In genomic region chr12:99756914-99757687, GRCm38 (mm10) we compare ENCODE assay signal across 8 mouse cellular contexts.
DNase-seq lines count a peak whose midpoint lies in the region; ATAC-seq and TF ChIP-seq lines count a peak whose summit lies in the region.
"Had no signal": no experiment of that assay in that cellular context is flagged by ENCODE, and none has a peak within 500 bp of the region (broad histone marks: within the 10 kb centered on the region; RNA-seq: fewer than 3 reads in every experiment).

No protein-coding gene starts in this region.

- DNase-seq in lung, postnatal 25 days (ENCODE audit: low spot score): no peak
- peak; percentile 28 for DNase-seq in forebrain, postnatal 0 days
- DNase-seq in adrenal gland, postnatal 4 days (ENCODE audit: low spot score in 2 of 2): no peak
- no peak for DNase-seq in adrenal gland, postnatal 14 days
- DNase-seq: right cerebral cortex, postnatal 25 days had no signal

- peaks cover 5% of the 10 kb centered on the region; the same call in 1 of the 2 replicates for H3K4me1 ChIP-seq in lung, embryonic 16.5 days (replicated peaks; ENCODE audit: control insufficient read depth, insufficient read depth, low read length)
- H3K4me1 ChIP-seq in forebrain, postnatal 0 days (ENCODE audit: insufficient read depth): peaks cover 8% of the 10 kb centered on the region; the same call in 1 of the 2 replicates
- H3K4me1 ChIP-seq in limb, embryonic 15.5 days: peaks cover 20% of the 10 kb centered on the region
- no peaks in the 10 kb centered on the region for H3K4me1 ChIP-seq in stomach, embryonic 16.5 days (ENCODE audit: control insufficient read depth, insufficient read depth, low read length)

- H3K4me2 ChIP-seq in lung, embryonic 16.5 days (ENCODE audit: low read depth, low read length): peak overlapping the region; percentile 26
- H3K4me2 ChIP-seq in forebrain, postnatal 0 days (ENCODE audit: low read depth): peak overlapping the region; percentile 45
- peak overlapping the region; percentile 24; the same call in 1 of the 2 replicates for H3K4me2 ChIP-seq in limb, embryonic 15.5 days
- H3K4me2 ChIP-seq in stomach, embryonic 16.5 days (ENCODE audit: low read depth, low read length): peak overlapping the region; percentile 49

- no peak overlapping the region for H3K27ac ChIP-seq in lung, embryonic 16.5 days (ENCODE audit: low read length)
- H3K27ac ChIP-seq in forebrain, postnatal 0 days (ENCODE audit: low read depth, low read length): no peak overlapping the region
- 0 out of 2 replicates have a peak overlapping the region, but pooled peaks have one; percentile 27 for H3K27ac ChIP-seq in limb, embryonic 15.5 days
- H3K27ac ChIP-seq in stomach, embryonic 16.5 days (ENCODE audit: low read length): peak overlapping the region; percentile 30; the same call in 1 of the 2 replicates

- TF ChIP-seq CTCF in forebrain, postnatal 0 days (IDR thresholded peaks at IDR 0.05; ENCODE audit: low read depth): no peak

- no peak overlapping the region for H3K4me3 ChIP-seq in lung, embryonic 16.5 days (ENCODE audit: low read length)
- H3K4me3 ChIP-seq in forebrain, postnatal 0 days (ENCODE audit: low read depth, low read length): peak overlapping the region; percentile 13; the same call in 1 of the 2 replicates
- no peak overlapping the region for H3K4me3 ChIP-seq in limb, embryonic 15.5 days
- H3K4me3 ChIP-seq in stomach, embryonic 16.5 days (replicated peaks; ENCODE audit: low read length): peak overlapping the region; percentile 1; the same call in 1 of the 2 replicates

- WGBS in lung, embryonic 16.5 days: 47% methylated on average over 18 of the region's 18 CpGs
- 8% methylated on average over 18 of the region's 18 CpGs for WGBS in forebrain, postnatal 0 days
- WGBS in limb, embryonic 15.5 days: 39% methylated on average over 18 of the region's 18 CpGs
- WGBS in stomach, embryonic 16.5 days: 44% methylated on average over 18 of the region's 18 CpGs

- no peaks in the 10 kb centered on the region for H3K27me3 ChIP-seq in lung, embryonic 16.5 days (ENCODE audit: control insufficient read depth, insufficient read depth, low read depth, low read length)
- no peaks in the 10 kb centered on the region for H3K27me3 ChIP-seq in forebrain, postnatal 0 days (ENCODE audit: insufficient read depth, low read length)
- no peaks in the 10 kb centered on the region for H3K27me3 ChIP-seq in limb, embryonic 15.5 days
- H3K27me3 ChIP-seq in stomach, embryonic 16.5 days (ENCODE audit: control insufficient read depth, insufficient read depth, low read length): no peaks in the 10 kb centered on the region

- ATAC-seq in lung, embryonic 16.5 days (ENCODE audit: low read depth): 0 out of 2 replicates have a peak, but pooled peaks have one; percentile 54
- ATAC-seq in forebrain, postnatal 0 days: 0 out of 2 replicates have a peak, but pooled peaks have one; percentile 6
- ATAC-seq in limb, embryonic 15.5 days (ENCODE audit: insufficient number of reproducible peaks, low FRiP score, low TSS enrichment, low read depth): no peak
- ATAC-seq in stomach, embryonic 16.5 days (ENCODE audit: insufficient read depth, low FRiP score): 0 out of 2 replicates have a peak, but pooled peaks have one; percentile 10

- H3K9ac ChIP-seq in lung, embryonic 16.5 days (ENCODE audit: low read length): no peak overlapping the region
- no peak overlapping the region for H3K9ac ChIP-seq in forebrain, postnatal 0 days
- no peak overlapping the region for H3K9ac ChIP-seq in limb, embryonic 15.5 days
- 0 out of 2 replicates have a peak overlapping the region, but pooled peaks have one; percentile 9 for H3K9ac ChIP-seq in stomach, embryonic 16.5 days (ENCODE audit: low read length)

- H3K36me3 ChIP-seq in lung, embryonic 16.5 days (ENCODE audit: control insufficient read depth, insufficient read depth, low read length): no peaks in the 10 kb centered on the region
- no peaks in the 10 kb centered on the region for H3K36me3 ChIP-seq in forebrain, postnatal 0 days (ENCODE audit: insufficient read depth)
- no peaks in the 10 kb centered on the region for H3K36me3 ChIP-seq in limb, embryonic 15.5 days
- H3K36me3 ChIP-seq in stomach, embryonic 16.5 days (ENCODE audit: control insufficient read depth, insufficient read depth, low read length): no peaks in the 10 kb centered on the region

- H3K9me3 ChIP-seq in lung, embryonic 16.5 days (ENCODE audit: control insufficient read depth, low read length): no peaks in the 10 kb centered on the region
- H3K9me3 ChIP-seq in forebrain, postnatal 0 days (ENCODE audit: low read length): no peaks in the 10 kb centered on the region
- no peaks in the 10 kb centered on the region for H3K9me3 ChIP-seq in limb, embryonic 15.5 days
- no peaks in the 10 kb centered on the region for H3K9me3 ChIP-seq in stomach, embryonic 16.5 days (replicated peaks; ENCODE audit: control insufficient read depth, low read length)

Comparison
In these comparisons a context has a peak if more than half of its experiments do, and no peak if none do; other contexts are left out.
1. H3K27ac ChIP-seq: peak in limb, embryonic 15.5 days (single experiment) and stomach, embryonic 16.5 days (single experiment); none in lung, embryonic 16.5 days (single experiment) and forebrain, postnatal 0 days (single experiment).
2. H3K4me3 ChIP-seq: peak in forebrain, postnatal 0 days (single experiment) and stomach, embryonic 16.5 days (single experiment); none in lung, embryonic 16.5 days (single experiment) and limb, embryonic 15.5 days (single experiment).
3. Peak in every context shown above with its lines, with median percentiles within 50 percentile points of each other: H3K4me2 ChIP-seq.